Mouse (Mus musculus) liver, adult 2 months (tissue): ENCODE measurements around the gene Cd46.

ENCODE experiments used
- CTCF ChIP-seq: fragments of 200-500 bp; IDR thresholded peaks from 2 replicates; pipeline ENCODE4 v1.5.1; 2011; ENCODE audit warnings: low read depth, low read length, control low read depth
- POLR2A ChIP-seq: fragments of 200-500 bp; IDR thresholded peaks from 2 replicates; pipeline ENCODE4 v1.6.1; 2011; ENCODE audit warnings: low read length, control low read depth; ENCODE audit not compliant: insufficient read depth; ENCODE audit errors: extremely low read depth

DNA sequence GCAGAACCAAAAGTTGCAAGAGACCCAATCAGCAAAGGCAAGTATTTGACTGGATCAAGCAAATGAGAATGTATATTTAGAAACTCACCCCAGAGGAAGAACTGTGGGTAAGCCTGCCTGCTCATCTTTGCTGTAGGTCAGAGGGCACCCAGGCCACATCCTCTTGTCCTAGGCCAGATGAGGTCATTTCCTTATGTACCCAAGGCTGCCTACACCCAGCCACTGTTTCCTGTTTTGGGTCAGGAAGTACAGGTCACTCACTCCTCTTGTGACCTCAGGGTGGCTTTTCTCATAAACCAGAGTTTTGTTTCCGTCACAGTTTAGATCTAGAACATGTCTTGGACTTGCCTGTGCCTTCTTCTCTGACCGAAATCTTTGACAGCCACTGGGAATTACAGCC, 96.9 kb downstream of the Cd46 start:
- TF ChIP-seq CTCF (no peak), POLR2A (no peak)
